Mouse (Mus musculus): ENCODE results near the gene Ric3. TPM values are rescaled to one million over a fixed set of nuclear protein-coding genes. Genes with fewer than 3 reads are reported as not detected.
"Not testable (repeated sequence)": the region's sequence is repeated elsewhere in the genome, so short reads cannot be mapped to it uniquely, and the experiment has no call there.

The Ric3 gene
- total RNA-seq (2021): under 1 TPM; 0.87 to 0.97 TPM

GRCm38 (mm10) chr7:109083113-109083812 is at the start of gene Ric3:
Gene Ric3, minus strand, starts transcription at chr7:109083331.
- intact Hi-C loops (cut with DNase I): no loop called here
- peak; percentile 4 to 11 for DNase-seq

- intact Hi-C loops (cut with DNase I): no loop called here
Measured at GRCm38 (mm10) chr7:109131565-109131964, 48.4 kb upstream of the Ric3 start.

GRCm38 (mm10) chr7:109129946-109130686 is 47.0 kb upstream of the Ric3 start:
- intact Hi-C loops (cut with DNase I): no loop called here
- no peak for DNase-seq

More at GRCm38 (mm10) chr7:109131565-109131964, 48.4 kb upstream of the Ric3 start:
- DNase-seq: no peak

- intact Hi-C loops (cut with DNase I): no loop called here
- peak in 1 of 2 experiments; percentile 22 for DNase-seq
Measured at GRCm38 (mm10) chr7:109129442-109129841, 46.3 kb upstream of the Ric3 start.

GRCm38 (mm10) chr7:109115929-109116328 is 32.8 kb upstream of the Ric3 start:
- intact Hi-C loops (cut with DNase I): no loop called here
- no peak for DNase-seq

- DNase-seq; intact Hi-C loops (cut with DNase I): not testable (repeated sequence)
Measured at GRCm38 (mm10) chr7:109115488-109115887, 32.4 kb upstream of the Ric3 start.

- DNase-seq: no peak
- intact Hi-C loops (cut with DNase I): no loop called here
Measured at GRCm38 (mm10) chr7:109114950-109115349, 31.8 kb upstream of the Ric3 start.

- DNase-seq: no peak
- intact Hi-C loops (cut with DNase I): no loop called here
Measured at GRCm38 (mm10) chr7:109111000-109111399, 27.9 kb upstream of the Ric3 start.

- intact Hi-C loops (cut with DNase I): no loop called here
- no peak for DNase-seq
Measured at GRCm38 (mm10) chr7:109104894-109105293, 21.8 kb upstream of the Ric3 start.

GRCm38 (mm10) chr7:109101167-109101566 is 18.0 kb upstream of the Ric3 start:
- intact Hi-C loops (cut with DNase I): no loop called here
- DNase-seq: no peak

GRCm38 (mm10) chr7:109098145-109099018 is 15.3 kb upstream of the Ric3 start:
- intact Hi-C loops (cut with DNase I): loop anchor here (1.0 to 5.0 kb wide), 4 partner anchors 70 to 326 kb away; no protein-coding TSS in a partner anchor
- DNase-seq: peak; percentile 5 to 6

- no peak for DNase-seq
- intact Hi-C loops (cut with DNase I): loop anchor here (5.0 kb wide), 1 partner anchor 120 kb away; no protein-coding TSS in a partner anchor
Measured at GRCm38 (mm10) chr7:109097203-109097602, 14.1 kb upstream of the Ric3 start.

GRCm38 (mm10) chr7:109096618-109097017 is 13.5 kb upstream of the Ric3 start:
- DNase-seq: no peak
- intact Hi-C loops (cut with DNase I): loop anchor here (5.0 kb wide), 1 partner anchor 121 kb away; no protein-coding TSS in a partner anchor

GRCm38 (mm10) chr7:109094294-109094693 is 11.2 kb upstream of the Ric3 start:
- intact Hi-C loops (cut with DNase I): no loop called here
- no peak for DNase-seq

GRCm38 (mm10) chr7:109091316-109091715 is 8.2 kb upstream of the Ric3 start:
- intact Hi-C loops (cut with DNase I); DNase-seq: not testable (repeated sequence)

GRCm38 (mm10) chr7:109086946-109087345 is 3.8 kb upstream of the Ric3 start:
- no peak for DNase-seq
- intact Hi-C loops (cut with DNase I): no loop called here

GRCm38 (mm10) chr7:109083813-109084184 is 668 bp upstream of the Ric3 start:
- no peak for DNase-seq
- intact Hi-C loops (cut with DNase I): no loop called here

- intact Hi-C loops (cut with DNase I): no loop called here
- DNase-seq: peak; percentile 8 to 27
Measured at GRCm38 (mm10) chr7:109082269-109083112, 640 bp downstream of the Ric3 start.

GRCm38 (mm10) chr7:109072326-109072725 is 10.8 kb downstream of the Ric3 start:
- intact Hi-C loops (cut with DNase I): no loop called here
- DNase-seq: no peak

GRCm38 (mm10) chr7:109069641-109070040 is 13.5 kb downstream of the Ric3 start:
- DNase-seq: no peak
- intact Hi-C loops (cut with DNase I): no loop called here

Measured in heart, postnatal 36 days (tissue).